Mouse (Mus musculus) embryonic facial prominence, embryonic 14.5 days (tissue): ENCODE data around the gene Zmynd12. TPM values are rescaled to one million over a fixed set of nuclear protein-coding genes. Genes with fewer than 3 reads are reported as not detected.

Source experiments
- ATAC-seq: fragments of 200-750 bp; cut with Nextera tagmentation; 2 replicates; pipeline ENCODE4 v1.8.0; 2017; ENCODE audit warnings: low read depth, moderate number of reproducible peaks, moderate TSS enrichment
- DNase-seq: peaks from one replicate; pipeline ENCODE4 v3.0.0-alpha.2; 2015; ENCODE audit warnings: low spot score
- H3K27ac ChIP-seq: fragments of 300-500 bp; sonication (generic); replicated peaks from 2 replicates; pipeline ENCODE4 v1.5.1; 2014; ENCODE audit warnings: low read depth, mild to moderate bottlenecking, low read length, moderate library complexity
- H3K27me3 ChIP-seq: fragments of 300-500 bp; sonication (generic); replicated peaks from 2 replicates; pipeline ENCODE4 v1.6.1; 2014; ENCODE audit warnings: low read length; ENCODE audit not compliant: control insufficient read depth, insufficient read depth
- H3K36me3 ChIP-seq: fragments of 300-500 bp; sonication (generic); 2 replicates; pipeline ENCODE4 v1.6.1; 2014; ENCODE audit warnings: low read length, mixed read lengths; ENCODE audit not compliant: control insufficient read depth, insufficient read depth
- H3K4me1 ChIP-seq: fragments of 300-500 bp; sonication (generic); 2 replicates; pipeline ENCODE4 v1.6.1; 2014; ENCODE audit warnings: antibody characterized with exemption, low read length; ENCODE audit not compliant: control insufficient read depth, insufficient read depth
- H3K4me2 ChIP-seq: fragments of 300-500 bp; sonication (generic); 2 replicates; pipeline ENCODE4 v1.6.1; 2014; ENCODE audit warnings: low read depth, mild to moderate bottlenecking, low read length, moderate library complexity, mixed read lengths
- H3K4me3 ChIP-seq: fragments of 300-500 bp; sonication (generic); 2 replicates; pipeline ENCODE4 v1.5.1; 2014; ENCODE audit warnings: low read depth, mild to moderate bottlenecking, low read length
- H3K9ac ChIP-seq: fragments of 300-500 bp; sonication (generic); 2 replicates; pipeline ENCODE4 v1.6.1; 2014; ENCODE audit warnings: low read depth, mild to moderate bottlenecking, low read length, moderate library complexity, mixed read lengths
- H3K9me3 ChIP-seq: fragments of 300-500 bp; sonication (generic); 2 replicates; pipeline ENCODE4 v1.6.1; 2016; ENCODE audit warnings: low read length; ENCODE audit not compliant: control insufficient read depth
- WGBS: fragments of 180-500 bp; shearing (Covaris S2); extraction: QIAGEN DNeasy Blood & Tissue Kit; methylation state at CpG from one replicate; pipeline ENCODE4 v1.1.7; 2014; 5-methylcytosine and 5-hydroxymethylcytosine counted together
- polyA plus RNA-seq: library from polyadenylated mRNA; unstranded; fragments of >200 nt; fragmentation: Nextera tagmentation; extraction: Ambion mirVana; gene quantifications from 2 replicates; pipeline ENCODE4 v1.2.1, GENCODE M21; 2014

Zmynd12 gene
- polyA plus RNA-seq, 1 experiment from 2014 or later = 0.90 TPM

- H3K27me3 ChIP-seq = no peaks in the 10 kb centered on the region
- H3K9ac ChIP-seq = no peak overlapping the region
- no peak for ATAC-seq
- H3K4me3 ChIP-seq = no peak overlapping the region
- H3K36me3 ChIP-seq = no peaks in the 10 kb centered on the region
- 49% methylated on average over 5 of the region's 5 CpGs for WGBS
- no peaks in the 10 kb centered on the region for H3K9me3 ChIP-seq
- no peak overlapping the region for H3K27ac ChIP-seq
- peak; percentile 39 for DNase-seq
- H3K4me2 ChIP-seq = no peak overlapping the region
- no peaks in the 10 kb centered on the region for H3K4me1 ChIP-seq
Observed at GRCm38 (mm10) chr4:119473150-119473549, 50.5 kb downstream of the Zmynd12 start.

GRCm38 (mm10) chr4:119483051-119483450, 60.4 kb downstream of the Zmynd12 start:
- no peaks in the 10 kb centered on the region for H3K4me1 ChIP-seq
- ATAC-seq (no peak), DNase-seq (no peak)
- no peak overlapping the region for H3K4me3 ChIP-seq
- H3K9ac ChIP-seq = no peak overlapping the region
- whole genome bisulfite sequencing = 56% methylated on average over 9 of the region's 9 CpGs
- no peak overlapping the region for H3K4me2 ChIP-seq
- H3K27me3 ChIP-seq = no peaks in the 10 kb centered on the region
- H3K9me3 ChIP-seq = no peaks in the 10 kb centered on the region
- no peak overlapping the region for H3K27ac ChIP-seq
- H3K36me3 ChIP-seq = no peaks in the 10 kb centered on the region

- H3K36me3 ChIP-seq = no peaks in the 10 kb centered on the region
- H3K27me3 ChIP-seq = no peaks in the 10 kb centered on the region
- no peak overlapping the region for H3K4me3 ChIP-seq
- no peaks in the 10 kb centered on the region for H3K9me3 ChIP-seq
- no peaks in the 10 kb centered on the region for H3K4me1 ChIP-seq
- H3K4me2 ChIP-seq = no peak overlapping the region
- ATAC-seq (no peak), DNase-seq (no peak)
- no peak overlapping the region for H3K27ac ChIP-seq
- WGBS = 72% methylated on average over 7 of the region's 7 CpGs
- no peak overlapping the region for H3K9ac ChIP-seq
Observed at GRCm38 (mm10) chr4:119484882-119485281, 62.3 kb downstream of the Zmynd12 start.

- Histone ChIP-seq H3K4me1 (peaks cover 5% of the 10 kb centered on the region; the same call in 1 of the 2 replicates), H3K36me3 (no peaks in the 10 kb centered on the region), H3K27me3 (peaks cover 38% of the 10 kb centered on the region), H3K9me3 (peaks cover 4% of the 10 kb centered on the region; the same call in 1 of the 2 replicates), H3K9ac (no peak overlapping the region), H3K4me2 (no peak overlapping the region), H3K4me3 (no peak overlapping the region), H3K27ac (no peak overlapping the region)
- DNase-seq (no peak), ATAC-seq (no peak)
- 92% methylated on average over 10 of the region's 10 CpGs for WGBS
Observed at GRCm38 (mm10) chr4:119489666-119490065, 67.1 kb downstream of the Zmynd12 start.

GRCm38 (mm10) chr4:119490806-119491205, 68.2 kb downstream of the Zmynd12 start:
- H3K9ac ChIP-seq = no peak overlapping the region
- ATAC-seq (no peak), DNase-seq (no peak)
- peaks cover 4% of the 10 kb centered on the region; the same call in 1 of the 2 replicates for H3K9me3 ChIP-seq
- H3K36me3 ChIP-seq = no peaks in the 10 kb centered on the region
- no peak overlapping the region for H3K27ac ChIP-seq
- no peak overlapping the region for H3K4me3 ChIP-seq
- H3K27me3 ChIP-seq = peaks cover 39% of the 10 kb centered on the region
- H3K4me2 ChIP-seq = no peak overlapping the region
- H3K4me1 ChIP-seq = peaks cover 5% of the 10 kb centered on the region; the same call in 1 of the 2 replicates
- WGBS = 69% methylated on average over 3 of the region's 3 CpGs

- 0% methylated on average over 17 of the region's 77 CpGs for WGBS
- Histone ChIP-seq H3K36me3 (no peaks in the 10 kb centered on the region), H3K9ac (peak within 1 kb of the TSS; percentile 58), H3K27ac (no peak within 1 kb of the TSS), H3K4me3 (peak within 1 kb of the TSS; percentile 62), H3K9me3 (peaks cover 4% of the 10 kb centered on the region; the same call in 1 of the 2 replicates), H3K27me3 (peaks cover 39% of the 10 kb centered on the region), H3K4me1 (peaks cover 5% of the 10 kb centered on the region; the same call in 1 of the 2 replicates), H3K4me2 (peak within 1 kb of the TSS; percentile 92)
- ATAC-seq (peak; percentile 95), DNase-seq (peak; percentile 61)
Observed at GRCm38 (mm10) chr4:119492291-119492932, 69.8 kb downstream of the Zmynd12 start, which contains the start of gene Rimkla. TSS of gene Rimkla (minus strand) at chr4:119492628.

GRCm38 (mm10) chr4:119492933-119493327, 70.3 kb downstream of the Zmynd12 start:
- H3K27me3 ChIP-seq = peaks cover 39% of the 10 kb centered on the region
- peaks cover 4% of the 10 kb centered on the region; the same call in 1 of the 2 replicates for H3K9me3 ChIP-seq
- no peak overlapping the region for H3K9ac ChIP-seq
- no peak overlapping the region for H3K27ac ChIP-seq
- DNase-seq (no peak), ATAC-seq (no peak)
- H3K36me3 ChIP-seq = no peaks in the 10 kb centered on the region
- peak overlapping the region; percentile 92 for H3K4me2 ChIP-seq
- H3K4me1 ChIP-seq = peaks cover 5% of the 10 kb centered on the region; the same call in 1 of the 2 replicates
- WGBS = 38% methylated on average over 10 of the region's 10 CpGs
- peak overlapping the region; percentile 62 for H3K4me3 ChIP-seq

- Histone ChIP-seq H3K27ac (no peak overlapping the region), H3K9me3 (no peaks in the 10 kb centered on the region), H3K4me1 (no peaks in the 10 kb centered on the region), H3K4me2 (no peak overlapping the region), H3K36me3 (no peaks in the 10 kb centered on the region), H3K27me3 (peaks cover 12% of the 10 kb centered on the region), H3K9ac (no peak overlapping the region), H3K4me3 (no peak overlapping the region)
- no peak for ATAC-seq
- WGBS = 54% methylated on average over 5 of the region's 5 CpGs
- DNase-seq = no peak
Observed at GRCm38 (mm10) chr4:119498319-119498848, 75.8 kb downstream of the Zmynd12 start.

GRCm38 (mm10) chr4:119511591-119511990, 89.0 kb downstream of the Zmynd12 start:
- DNase-seq (no peak), ATAC-seq (no peak)
- H3K4me2 ChIP-seq = no peak overlapping the region
- H3K27me3 ChIP-seq = no peaks in the 10 kb centered on the region
- no peaks in the 10 kb centered on the region for H3K36me3 ChIP-seq
- 62% methylated on average over 2 of the region's 2 CpGs for WGBS
- H3K4me1 ChIP-seq = no peaks in the 10 kb centered on the region
- H3K9ac ChIP-seq = no peak overlapping the region
- no peaks in the 10 kb centered on the region for H3K9me3 ChIP-seq
- no peak overlapping the region for H3K27ac ChIP-seq
- no peak overlapping the region for H3K4me3 ChIP-seq
